Mouse (Mus musculus) cerebellum, adult (tissue): Measurements from ENCODE around the gene Fkbp11.

ENCODE experiments used
- ATAC-seq: cut with Nextera tagmentation; 2 replicates; pipeline ENCODE4 v1.9.2; 2017; ENCODE audit warnings: mild to moderate bottlenecking, moderate library complexity, mixed read lengths; ENCODE audit not compliant: insufficient number of reproducible peaks, low FRiP score, low TSS enrichment

Gene Fkbp11

DNA sequence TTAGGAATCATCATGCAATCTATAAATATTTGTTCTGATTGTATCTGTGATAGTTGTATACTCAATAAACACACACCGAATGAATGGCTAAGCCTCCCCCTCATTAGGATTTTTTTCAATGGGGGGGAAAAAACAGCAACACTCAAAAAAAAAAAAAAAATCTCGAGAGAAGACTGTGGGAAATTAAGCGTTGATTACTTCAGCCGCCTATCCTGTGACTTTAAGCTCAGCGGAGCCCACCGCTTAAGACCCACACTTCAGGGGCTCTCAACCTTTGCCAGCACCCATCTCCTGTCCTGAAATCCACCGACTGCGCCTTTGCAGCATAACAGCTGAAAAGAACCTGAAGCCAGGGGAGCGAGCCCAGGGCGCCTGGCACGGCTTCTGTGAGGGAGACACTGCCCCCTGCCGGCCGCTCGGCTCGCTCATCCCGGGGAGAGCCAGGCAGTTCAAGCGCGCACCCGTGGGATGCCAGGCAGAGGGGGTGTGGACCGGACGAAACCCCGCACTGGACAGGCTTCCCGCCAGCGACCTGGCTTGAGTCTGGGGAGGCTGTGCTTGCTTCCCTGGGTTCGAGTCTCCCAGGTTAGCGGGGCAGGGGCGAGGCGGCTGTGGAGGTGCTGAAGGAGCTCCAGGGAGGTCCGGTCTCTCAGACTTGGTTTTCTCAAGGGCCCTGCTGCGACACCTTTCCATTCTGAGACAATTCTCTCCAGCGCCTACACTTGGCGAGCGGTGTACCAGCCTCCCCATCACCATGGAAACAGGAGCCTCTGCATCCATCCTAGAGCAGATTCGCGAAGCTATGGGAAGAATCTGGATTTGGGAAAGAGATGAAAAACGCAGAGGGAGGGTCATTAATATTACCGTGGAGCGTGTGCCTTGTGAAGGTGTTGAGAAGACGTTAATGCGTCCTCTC lies 28.6 kb downstream of the Fkbp11 start:
- ATAC-seq: peak; percentile 82

DNA sequence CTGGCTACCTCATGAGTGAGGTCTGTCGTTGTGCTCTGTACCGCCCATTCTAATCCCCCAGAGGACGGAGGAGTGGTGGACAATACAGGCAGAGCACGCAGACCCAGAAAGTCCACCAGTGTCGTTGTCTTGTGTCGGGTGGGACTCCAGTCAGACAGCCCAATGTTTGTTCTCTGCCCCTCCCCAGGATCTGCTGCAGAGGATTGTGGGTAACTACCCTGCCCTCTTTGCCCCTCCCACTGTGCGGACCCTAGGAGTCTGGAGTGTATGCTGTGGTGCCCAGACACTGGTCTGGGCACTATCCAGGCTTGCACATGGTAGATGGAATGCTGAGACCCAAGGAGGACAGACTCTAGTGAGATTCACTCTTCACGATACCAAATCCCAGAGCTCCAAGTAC lies 31.8 kb downstream of the Fkbp11 start:
- ATAC-seq: no peak

DNA sequence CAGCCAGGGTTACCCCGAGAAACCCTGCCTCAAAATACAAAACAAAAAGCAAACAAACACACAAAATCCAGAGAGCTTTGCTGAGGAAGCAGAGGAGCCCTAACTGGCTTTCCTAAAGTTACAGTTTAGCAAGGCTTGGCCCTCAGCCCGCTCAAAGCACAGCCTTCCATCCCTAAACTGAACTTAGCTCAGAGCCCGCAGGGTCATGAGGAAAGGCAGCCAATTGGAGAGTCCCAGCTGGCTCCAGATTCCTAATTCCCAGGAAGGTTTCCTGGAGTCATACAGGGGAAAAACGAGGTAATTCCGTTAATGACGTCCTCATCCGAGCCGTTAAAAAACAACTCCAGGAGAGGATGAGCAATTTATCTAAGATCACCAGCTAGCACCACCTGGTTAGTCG lies 32.3 kb downstream of the Fkbp11 start:
- ATAC-seq: no peak

DNA sequence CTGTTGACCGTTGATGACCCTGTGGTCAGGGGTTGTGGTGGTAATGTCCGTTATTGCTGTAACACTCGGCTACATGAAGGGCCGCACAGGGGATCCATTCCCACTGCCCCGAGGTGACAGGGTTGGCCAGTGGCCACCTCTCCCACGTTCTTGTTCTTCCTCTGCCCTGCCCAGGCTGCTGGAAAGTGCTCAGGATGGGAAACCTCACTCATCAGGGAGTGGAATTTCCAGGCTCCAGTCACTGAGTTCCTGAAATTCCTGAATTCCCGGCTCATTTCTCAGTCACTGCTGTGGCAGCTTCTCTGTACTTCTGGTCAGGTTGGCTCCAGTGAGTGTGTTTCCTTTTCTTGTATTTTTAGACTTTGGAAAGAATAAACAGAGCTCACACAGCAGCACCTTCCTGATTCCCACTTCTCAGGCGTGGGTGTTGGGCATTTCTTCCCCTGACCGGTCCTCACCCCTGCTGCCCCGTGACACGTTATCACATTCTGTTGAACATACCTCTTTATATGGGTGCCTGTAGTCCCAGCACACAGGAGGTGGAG lies 35.8 kb downstream of the Fkbp11 start:
- no peak for ATAC-seq

DNA sequence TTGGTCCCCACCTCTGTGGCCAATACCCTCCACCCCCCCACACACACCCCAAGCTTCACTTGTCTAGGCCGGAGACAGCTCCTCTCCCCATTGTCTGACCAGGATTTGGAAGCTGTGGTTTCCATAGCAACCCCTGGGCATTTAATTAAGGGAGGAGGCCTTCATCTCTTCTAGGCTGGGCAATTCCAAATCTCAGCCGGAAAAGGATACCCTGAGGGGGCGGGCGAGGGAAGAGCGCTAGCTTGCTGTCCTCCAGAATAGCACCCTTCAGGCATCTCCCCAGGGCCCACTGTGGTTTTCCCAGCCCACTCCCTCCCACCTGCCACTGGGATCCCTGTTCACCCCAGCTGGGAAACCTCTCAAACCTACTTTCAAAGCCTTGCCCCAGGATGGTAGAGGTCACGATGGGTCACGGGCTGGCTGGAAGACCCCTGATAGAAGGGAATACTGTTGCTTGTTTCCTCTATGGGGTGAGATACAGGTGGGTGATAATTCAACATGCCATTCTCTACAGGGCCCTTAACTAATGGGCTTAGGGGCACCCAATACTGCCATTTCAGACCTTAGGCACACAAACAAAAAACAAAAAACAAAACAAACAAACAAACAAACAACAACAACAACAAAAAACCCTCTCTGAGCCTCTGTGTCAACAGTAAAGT lies 36.4 kb downstream of the Fkbp11 start:
- no peak for ATAC-seq

DNA sequence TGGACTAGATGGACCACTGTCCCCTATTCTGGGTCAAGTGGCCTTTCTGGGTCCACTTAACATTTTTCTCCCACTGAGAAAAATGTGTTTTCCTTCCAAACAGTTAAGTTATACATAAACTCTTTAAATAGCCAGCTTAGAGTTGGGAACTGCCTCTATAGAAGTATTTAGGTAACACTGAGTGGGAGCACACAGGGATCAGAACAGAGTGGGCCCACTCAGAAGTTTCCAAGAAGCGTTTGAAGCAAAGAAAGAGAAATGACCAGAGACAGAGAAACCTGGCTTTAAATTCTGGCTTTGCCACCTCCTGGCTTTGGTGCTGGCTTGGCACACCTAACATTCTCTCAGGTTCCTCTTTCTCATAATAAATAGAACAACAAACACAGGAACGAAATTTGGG lies 38.3 kb downstream of the Fkbp11 start:
- ATAC-seq: no peak

DNA sequence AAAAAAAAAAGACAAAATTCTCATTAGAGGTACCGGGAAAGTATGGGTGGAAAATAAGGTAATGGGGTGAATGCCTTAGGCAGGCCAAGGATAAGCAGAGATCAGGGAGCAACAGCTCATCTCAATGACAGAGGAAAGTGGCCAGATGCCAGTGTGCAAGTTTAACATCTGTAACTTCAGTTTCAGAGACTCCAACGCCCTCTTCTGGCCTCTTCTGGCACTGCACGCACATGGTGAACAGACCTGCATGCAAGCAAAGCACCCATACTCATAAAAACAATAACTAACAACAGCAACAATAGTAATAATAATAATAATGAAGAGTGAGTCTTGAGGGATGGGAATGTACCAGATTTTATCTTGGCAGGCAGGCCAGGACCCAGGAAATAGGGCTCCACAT lies 42.1 kb downstream of the Fkbp11 start:
- no peak for ATAC-seq

DNA sequence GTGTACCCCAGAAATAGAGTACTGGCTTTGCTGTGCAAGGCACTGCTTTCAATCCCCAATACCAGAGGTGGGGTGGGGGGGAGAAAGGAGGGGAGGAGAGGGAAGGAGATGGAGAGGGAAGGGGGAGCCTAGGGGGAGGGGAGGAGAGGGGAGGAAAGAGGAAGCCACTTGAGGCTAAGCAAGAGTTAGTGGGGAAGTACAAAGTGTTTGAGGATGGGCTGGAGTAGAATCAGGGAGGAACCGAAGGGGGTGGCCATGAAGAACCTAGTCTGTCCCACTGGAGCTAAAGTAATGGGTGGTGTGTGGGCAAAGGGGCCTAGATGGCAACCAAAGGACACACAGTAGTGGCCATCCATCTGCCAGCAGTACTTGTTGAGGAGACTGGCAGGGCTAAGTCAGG lies 44.3 kb downstream of the Fkbp11 start:
- ATAC-seq: no peak

DNA sequence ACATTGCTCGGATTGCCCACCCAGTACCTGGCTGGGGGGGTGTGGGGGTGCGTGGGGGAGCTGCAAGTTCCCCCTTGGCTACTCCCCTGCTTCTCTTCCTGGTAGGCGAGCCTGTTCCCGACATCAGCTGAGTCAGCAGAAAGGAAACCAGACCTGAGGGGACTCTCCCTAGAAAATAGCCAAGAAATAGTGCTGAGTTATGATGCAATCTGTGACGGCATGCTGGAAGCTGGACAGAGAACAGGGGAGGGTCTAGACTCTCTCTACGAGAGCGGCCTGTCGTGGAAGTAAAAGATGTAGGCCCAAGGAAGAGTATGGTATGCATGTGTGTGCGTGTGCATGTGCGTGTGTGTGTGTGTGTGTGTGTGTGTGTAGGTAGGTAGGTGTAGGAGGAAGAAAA lies 44.8 kb downstream of the Fkbp11 start:
- ATAC-seq: no peak

DNA sequence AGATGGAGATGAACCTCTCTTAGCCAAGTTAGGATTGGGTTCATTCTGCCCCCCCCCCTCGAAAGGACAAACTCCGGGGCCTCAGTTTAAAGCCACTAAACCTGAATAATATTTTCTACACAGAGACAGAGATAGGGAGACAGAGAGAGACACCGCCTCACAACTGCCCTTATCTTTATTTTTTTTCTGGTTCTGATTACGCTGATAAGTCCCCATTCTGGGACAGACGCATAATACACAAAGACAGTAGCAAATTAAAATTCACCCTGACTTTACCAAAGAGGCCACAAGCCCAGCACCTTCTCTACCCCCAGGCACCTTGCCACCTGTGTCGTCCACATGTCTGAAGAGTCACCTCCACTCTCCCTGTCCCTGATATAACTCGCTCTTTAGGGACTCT lies 46.4 kb downstream of the Fkbp11 start:
- no peak for ATAC-seq

DNA sequence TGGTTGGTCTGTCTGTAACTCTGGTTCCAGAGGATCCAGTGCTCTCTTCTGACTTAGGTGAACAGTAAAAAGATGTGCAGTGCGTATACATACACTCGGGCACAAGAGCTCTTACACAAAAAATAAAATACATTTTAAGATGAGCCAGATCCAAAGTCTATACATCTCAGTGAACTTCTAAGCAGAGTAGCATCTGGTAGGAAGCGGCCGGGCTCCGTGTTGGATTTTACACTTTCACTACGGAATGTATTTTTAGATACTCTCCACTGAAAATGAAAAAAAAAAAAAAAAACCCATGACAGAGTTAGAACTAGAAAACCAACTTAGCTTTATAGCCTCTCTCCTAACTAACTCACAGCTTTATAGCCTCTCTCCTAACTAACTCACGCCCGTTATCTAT lies 47.3 kb downstream of the Fkbp11 start:
- no peak for ATAC-seq

DNA sequence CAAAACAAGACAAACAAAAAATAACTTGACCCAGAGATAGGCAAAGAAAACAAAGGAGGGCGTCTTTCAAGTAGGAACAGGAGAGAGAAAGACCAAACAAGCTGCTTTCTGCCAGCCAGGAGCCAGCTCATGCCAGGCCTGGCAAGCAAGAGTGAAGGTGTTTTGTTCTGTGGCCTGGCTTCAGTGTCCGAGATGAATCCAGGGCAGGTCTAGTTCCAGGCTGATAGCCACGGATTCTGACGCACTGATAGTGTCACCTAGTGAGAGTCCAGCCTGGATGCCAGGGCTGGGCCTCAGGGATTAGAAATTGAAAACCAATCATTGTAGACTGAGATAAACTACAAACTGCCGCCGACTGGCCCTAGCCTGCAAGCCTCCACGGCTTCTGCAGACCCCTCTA lies 50.0 kb downstream of the Fkbp11 start:
- ATAC-seq: no peak

DNA sequence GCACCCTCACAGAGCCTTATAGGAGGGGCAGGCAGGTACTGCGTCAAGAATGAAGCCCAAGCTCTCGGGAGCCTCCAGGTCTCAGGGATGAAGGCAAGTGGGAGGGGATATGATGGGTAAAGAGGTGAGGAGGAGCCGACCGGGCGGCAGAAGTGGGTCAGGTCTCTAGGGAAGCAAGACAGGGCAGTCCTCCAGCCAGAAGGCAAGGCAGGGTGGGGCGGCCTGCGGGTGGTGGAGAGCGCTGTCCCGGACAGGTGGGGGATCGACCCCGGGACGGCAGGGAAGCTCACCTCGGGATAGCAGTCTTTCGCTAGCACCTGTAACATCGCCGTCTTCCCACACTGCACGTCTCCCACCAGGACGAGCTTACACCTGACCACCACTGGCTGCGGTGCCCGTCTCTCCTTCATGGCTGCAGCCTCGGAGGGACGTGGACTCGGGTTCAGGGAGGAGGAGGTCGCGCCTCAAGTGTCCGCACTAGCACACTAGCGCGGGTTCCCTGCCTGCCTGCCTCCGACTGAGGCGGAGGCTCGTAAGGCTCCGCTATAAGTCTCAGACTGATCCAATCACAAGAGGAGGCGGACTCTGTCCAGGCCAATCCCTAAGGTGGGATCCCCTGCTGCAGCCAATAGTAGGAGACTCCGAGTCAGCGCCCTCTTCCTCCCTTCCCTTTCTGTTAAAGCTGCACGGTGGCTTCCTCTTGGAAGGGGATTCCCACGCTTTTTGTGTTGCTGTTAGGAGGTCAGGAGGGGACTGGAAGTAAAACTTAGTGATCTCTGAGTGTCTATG lies 50.9 kb downstream of the Fkbp11 start, which contains the start of gene Rnd1:
Rnd1 (minus strand) TSS at position 522 of the 789 bp plus-strand sequence.
- ATAC-seq: peak; percentile 98

DNA sequence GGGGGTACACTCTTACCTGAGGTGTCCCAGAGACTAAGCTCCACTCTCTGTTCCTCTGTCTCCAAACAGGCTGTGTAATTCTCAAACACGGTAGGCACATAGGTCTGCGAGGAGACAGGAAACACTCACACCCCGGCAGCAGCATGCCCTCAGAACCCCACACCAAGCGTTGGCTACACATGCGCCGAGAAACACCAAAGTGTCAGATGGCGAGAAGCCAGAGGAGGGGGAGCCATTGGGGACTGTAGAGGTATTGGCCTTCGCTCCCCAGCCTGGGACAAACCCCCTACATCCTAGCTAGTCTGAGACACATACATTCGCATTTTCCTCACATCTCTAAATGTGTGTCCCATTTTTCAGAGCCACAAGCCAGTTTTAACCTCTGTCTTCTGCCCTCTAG lies 51.5 kb downstream of the Fkbp11 start:
- ATAC-seq: no peak

DNA sequence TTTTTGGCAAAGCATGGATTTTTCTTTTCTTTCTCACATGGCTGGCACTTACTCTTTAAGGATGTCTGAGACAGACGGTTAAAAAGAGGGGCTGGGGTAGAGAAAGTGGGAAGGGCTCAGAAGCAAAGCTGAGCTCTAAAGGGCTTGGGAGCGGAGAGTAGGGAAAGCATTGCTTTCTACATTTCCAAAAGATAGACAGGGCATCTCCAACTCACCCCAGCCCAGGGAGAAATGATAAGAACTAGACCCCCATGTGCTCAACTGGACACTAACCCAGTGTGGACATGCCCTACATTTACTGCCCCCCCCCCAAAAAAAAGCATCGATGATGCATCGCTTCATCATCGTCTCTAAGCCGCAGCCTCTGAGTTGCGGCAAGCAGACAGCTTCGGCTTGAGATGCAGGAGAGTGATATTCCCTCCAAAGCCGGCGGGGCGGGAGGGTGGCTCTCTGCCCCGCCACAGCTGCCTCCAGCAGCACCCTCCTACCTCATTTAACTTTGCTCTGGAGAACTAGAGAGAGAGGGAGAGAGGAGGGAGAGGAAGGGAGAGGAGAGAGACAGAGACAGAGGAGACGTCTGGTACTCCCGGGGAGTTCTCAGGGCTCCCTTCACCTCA lies 52.3 kb downstream of the Fkbp11 start:
- ATAC-seq: no peak

DNA sequence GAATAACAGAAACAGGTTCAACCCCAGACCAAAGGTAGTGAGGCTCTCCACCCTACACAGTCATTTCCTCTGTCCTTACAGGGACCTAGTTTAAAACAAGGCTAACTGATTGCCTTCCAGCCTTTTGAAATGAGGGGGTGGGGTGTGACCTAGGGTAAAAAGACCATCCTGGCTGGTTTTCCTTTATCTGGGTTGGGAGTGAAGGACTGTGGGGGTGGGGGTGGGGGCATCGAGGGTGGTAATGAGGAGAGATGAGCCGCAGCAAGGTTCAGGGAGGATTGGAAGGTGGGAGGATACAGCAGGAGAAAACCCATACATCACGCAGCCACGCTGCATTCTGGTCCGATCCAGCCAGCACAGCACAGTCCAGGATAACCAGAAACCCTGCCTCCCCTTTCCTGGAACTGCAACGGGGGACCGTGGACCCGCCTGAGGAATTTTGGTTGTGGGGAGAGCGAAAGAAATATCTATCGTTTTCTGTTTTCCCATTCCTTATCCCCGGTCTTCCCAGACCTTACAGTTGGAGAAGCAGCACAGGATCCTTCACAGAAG lies 52.9 kb downstream of the Fkbp11 start:
- no peak for ATAC-seq
